Mouse (Mus musculus): ENCODE measurements around the gene Chek1.
A peak's percentile ranks its signal among the peaks of the same experiment; 100 is the strongest.

Gene Chek1

GRCm38 (mm10) chr9:36727034-36727755 lies at the start of gene Chek1:
Gene Chek1 (minus strand): TSS chr9:36727065.
- DNase-seq (ENCODE audit: low spot score in 2 of 2): no peak

GRCm38 (mm10) chr9:36769048-36769413 lies 42.2 kb upstream of the Chek1 start:
- DNase-seq (ENCODE audit: low spot score in 2 of 2): no peak

- DNase-seq (ENCODE audit: low spot score in 2 of 2): peak; percentile 21 to 37
Observed at GRCm38 (mm10) chr9:36768156-36769047, 41.5 kb upstream of the Chek1 start.

- DNase-seq (ENCODE audit: low spot score in 2 of 2): peak; percentile 95 to 97
Observed at GRCm38 (mm10) chr9:36767203-36768143, 40.6 kb upstream of the Chek1 start, which contains the start of gene Stt3a. Gene Stt3a (minus strand): TSS chr9:36767679.

- no peak for DNase-seq (ENCODE audit: low spot score in 2 of 2)
Observed at GRCm38 (mm10) chr9:36764378-36764777, 37.5 kb upstream of the Chek1 start.

GRCm38 (mm10) chr9:36726131-36727033 lies 483 bp downstream of the Chek1 start:
- DNase-seq (ENCODE audit: low spot score in 2 of 2): peak; percentile 74 to 93

- no peak for DNase-seq (ENCODE audit: low spot score in 2 of 2)
Observed at GRCm38 (mm10) chr9:36716624-36717023, 10.2 kb downstream of the Chek1 start.

GRCm38 (mm10) chr9:36707304-36707703 lies 19.6 kb downstream of the Chek1 start:
- no peak for DNase-seq (ENCODE audit: low spot score in 2 of 2)

- DNase-seq (ENCODE audit: low spot score in 2 of 2): no peak
Observed at GRCm38 (mm10) chr9:36705923-36706322, 20.9 kb downstream of the Chek1 start.

GRCm38 (mm10) chr9:36694276-36694675 lies 32.6 kb downstream of the Chek1 start:
- DNase-seq (ENCODE audit: low spot score in 2 of 2): no peak

- no peak for DNase-seq (ENCODE audit: low spot score in 2 of 2)
Observed at GRCm38 (mm10) chr9:36692920-36693319, 33.9 kb downstream of the Chek1 start, which contains the start of gene Acrv1. Gene Acrv1 (plus strand): TSS chr9:36693220.

- DNase-seq (ENCODE audit: low spot score in 2 of 2): no peak
Observed at GRCm38 (mm10) chr9:36687329-36687728, 39.5 kb downstream of the Chek1 start.

GRCm38 (mm10) chr9:36681424-36681823 lies 45.4 kb downstream of the Chek1 start:
- DNase-seq (ENCODE audit: low spot score in 2 of 2): no peak

Data from cerebellum, postnatal 4 days (tissue).